Mouse (Mus musculus): ENCODE results near the gene Isy1.

DNA sequence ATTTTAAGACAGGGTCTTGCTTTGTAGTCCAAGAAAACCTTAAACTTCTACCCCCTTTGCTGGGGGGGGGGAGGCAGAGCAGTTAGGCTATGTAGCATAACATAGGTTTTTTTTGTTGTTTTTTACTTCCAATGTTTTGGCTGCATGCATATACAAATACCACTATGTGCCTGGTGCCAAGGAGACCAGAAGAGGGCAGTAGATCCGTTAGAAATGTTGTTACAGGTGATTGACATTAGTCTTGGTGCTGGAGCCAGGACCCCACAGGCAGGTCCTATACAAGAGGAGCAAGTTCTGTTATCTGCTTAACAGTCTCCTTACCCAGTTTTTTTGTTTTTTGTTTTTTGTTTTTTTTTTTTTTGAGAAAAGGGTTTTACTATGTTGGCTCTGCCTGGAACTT is 3.7 kb upstream of the Isy1 start:
- TF ChIP-seq TCF12 (IDR thresholded peaks at IDR 0.05; ENCODE audit: insufficient read depth, poor library complexity, severe bottlenecking) (no peak), TCF3 (IDR thresholded peaks at IDR 0.05; ENCODE audit: insufficient read length, low read depth) (no peak), USF1 (IDR thresholded peaks at IDR 0.05; ENCODE audit: low read depth) (no peak), POLR2A (IDR thresholded peaks at IDR 0.05; ENCODE audit: insufficient read length, low read depth) (no peak), MYOD1 (IDR thresholded peaks at IDR 0.05; ENCODE audit: control insufficient read depth in 1 of 3, insufficient read length in 2 of 3, low read depth in 2 of 3) (no peak), POLR2AphosphoS2 (IDR thresholded peaks at IDR 0.05; ENCODE audit: insufficient read length, low read depth) (no peak), MAX (IDR thresholded peaks at IDR 0.05; ENCODE audit: low read depth) (no peak), MYOG (IDR thresholded peaks at IDR 0.05; ENCODE audit: control insufficient read depth in 1 of 3, insufficient read depth in 1 of 3, insufficient read length in 2 of 3, low read depth in 2 of 3) (no peak), CEBPB (IDR thresholded peaks at IDR 0.05; ENCODE audit: insufficient read depth, poor library complexity, severe bottlenecking) (no peak), E2F4 (IDR thresholded peaks at IDR 0.05; ENCODE audit: insufficient read depth) (no peak), REST (IDR thresholded peaks at IDR 0.05; ENCODE audit: insufficient read depth, insufficient read length) (no peak)
